Mouse (Mus musculus): ENCODE results near the gene Tcam1. TPM values are rescaled to one million over a fixed set of nuclear protein-coding genes. Genes with fewer than 3 reads are reported as not detected.

Gene Tcam1
- polyA plus RNA-seq, 1 experiment = not detected

DNA sequence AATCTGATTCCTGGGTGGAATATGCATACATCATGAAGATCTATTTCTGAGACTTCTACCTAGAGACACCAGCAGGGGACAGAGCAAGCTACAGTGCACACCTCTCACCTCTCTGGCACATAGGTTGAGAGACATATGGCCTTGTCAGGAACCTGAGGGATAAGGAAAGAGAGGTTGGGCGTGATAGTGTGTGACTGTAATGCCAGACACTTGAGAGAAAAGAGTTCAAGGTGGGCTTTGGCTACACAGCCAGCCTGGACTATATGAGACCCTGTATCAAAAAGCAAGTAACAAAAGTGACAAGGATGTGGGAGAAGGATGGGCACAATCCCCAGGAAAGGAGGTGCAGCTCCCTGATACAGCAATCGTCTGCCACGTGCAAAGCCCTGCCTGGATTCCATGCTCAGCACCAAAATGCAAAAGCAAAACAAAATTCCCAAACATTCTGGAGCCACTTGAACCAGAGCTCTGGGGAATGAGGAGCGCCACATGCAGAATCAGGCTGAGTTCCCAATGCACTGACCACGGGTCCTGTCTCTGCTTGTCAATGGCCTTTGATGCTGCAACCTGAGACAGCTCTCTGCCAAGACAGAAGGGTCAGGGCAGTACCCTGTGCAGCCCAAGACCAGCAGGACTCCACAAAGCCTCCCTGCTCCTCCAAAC is 5.2 kb upstream of the Tcam1 start:
- TF ChIP-seq GATA1 (IDR thresholded peaks at IDR 0.05; ENCODE audit: low read length) = no peak

GRCm38 (mm10) chr11:106271794-106272643 is 4.5 kb upstream of the Tcam1 start:
- TF ChIP-seq GATA1 (IDR thresholded peaks at IDR 0.05; ENCODE audit: low read length) = no peak

DNA sequence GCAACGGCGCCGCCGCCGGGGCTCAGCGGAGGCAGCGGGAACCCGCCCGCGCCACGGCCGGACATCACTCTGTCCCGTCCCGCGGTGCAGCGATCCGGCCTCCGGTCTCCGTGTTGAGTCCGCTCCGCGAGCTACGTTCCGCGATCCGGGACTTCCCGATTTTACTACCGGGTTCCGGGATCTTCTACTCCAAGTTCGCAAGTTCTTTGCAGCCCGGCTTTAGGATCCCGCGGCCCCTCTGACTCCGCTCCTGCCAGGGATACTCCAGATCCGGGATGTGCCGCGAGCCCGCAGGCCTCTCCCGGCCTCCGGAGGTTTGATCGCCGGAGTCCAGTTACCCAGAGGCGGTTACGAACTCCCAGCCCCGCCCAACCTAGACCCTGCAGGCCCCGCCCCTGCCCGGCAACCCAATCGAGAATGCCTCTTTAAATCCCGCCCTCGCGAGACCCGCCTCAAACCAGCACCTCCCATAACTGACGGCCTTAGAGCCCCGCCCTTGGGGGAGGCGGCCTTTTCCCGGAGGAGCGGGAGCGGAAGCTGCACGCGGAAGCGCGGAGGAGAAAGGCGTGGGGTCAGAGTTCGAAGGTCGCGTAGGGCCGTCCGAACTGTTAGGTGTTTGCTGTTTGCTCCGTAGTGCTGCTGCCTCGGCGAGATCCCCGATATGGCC is 3.7 kb upstream of the Tcam1 start, which contains the start of gene Smarcd2:
Gene Smarcd2 (minus strand): TSS at position 329 of the 667 bp plus-strand sequence.
- TF ChIP-seq GATA1 (IDR thresholded peaks at IDR 0.05; ENCODE audit: low read length) = no peak

GRCm38 (mm10) chr11:106273311-106273684 is 3.2 kb upstream of the Tcam1 start:
- no peak for TF ChIP-seq GATA1 (IDR thresholded peaks at IDR 0.05; ENCODE audit: low read length)

- no peak for TF ChIP-seq GATA1 (IDR thresholded peaks at IDR 0.05; ENCODE audit: low read length)
Observed at GRCm38 (mm10) chr11:106273811-106274210, 2.7 kb upstream of the Tcam1 start.

GRCm38 (mm10) chr11:106274374-106274773 is 2.1 kb upstream of the Tcam1 start:
- no peak for TF ChIP-seq GATA1 (IDR thresholded peaks at IDR 0.05; ENCODE audit: low read length)

DNA sequence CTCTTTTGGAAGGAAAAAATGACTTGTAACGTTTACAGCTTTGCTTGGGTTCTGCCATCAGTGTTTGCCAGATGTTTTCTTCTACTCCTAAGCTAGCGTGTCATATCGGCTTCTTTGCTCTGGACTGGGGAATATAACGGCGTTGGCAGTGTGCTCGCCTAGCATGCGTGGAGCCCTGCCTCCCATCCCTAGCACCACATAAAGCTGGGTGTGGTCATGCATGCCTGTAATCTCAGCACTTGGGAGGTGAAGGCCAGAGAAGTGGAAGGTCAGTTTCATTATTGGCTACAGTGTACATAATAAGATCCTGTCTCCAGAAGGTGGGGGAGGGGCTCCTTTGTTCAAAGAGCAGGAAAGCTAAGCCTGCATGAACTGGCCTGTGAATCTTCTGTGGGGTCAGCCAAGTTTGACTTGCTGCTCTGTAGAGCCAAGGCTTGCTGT is 1.5 kb upstream of the Tcam1 start:
- no peak for TF ChIP-seq GATA1 (IDR thresholded peaks at IDR 0.05; ENCODE audit: low read length)

- TF ChIP-seq GATA1 (IDR thresholded peaks at IDR 0.05; ENCODE audit: low read length) = no peak
Observed at GRCm38 (mm10) chr11:106282452-106282851, 6.0 kb downstream of the Tcam1 start.

DNA sequence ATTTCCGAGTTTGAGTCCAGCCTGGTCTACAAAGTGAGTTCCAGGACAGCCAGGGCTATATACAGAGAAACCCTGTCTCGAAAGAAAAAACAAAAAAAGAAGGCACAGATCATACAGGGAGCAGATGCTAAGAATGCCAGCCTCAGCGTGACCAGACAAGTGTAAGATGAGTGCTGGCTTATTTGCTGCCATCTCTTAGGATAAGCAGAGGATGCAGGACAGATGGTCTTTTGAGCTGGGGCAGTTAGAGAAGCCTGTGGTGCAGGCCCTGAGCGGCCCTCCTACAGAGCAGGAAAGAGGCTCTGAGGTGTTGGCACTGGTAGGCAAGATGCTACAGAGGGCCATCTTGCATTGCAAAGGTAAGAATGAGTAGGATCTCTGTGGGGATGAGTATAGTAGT is 6.9 kb downstream of the Tcam1 start:
- TF ChIP-seq GATA1 (IDR thresholded peaks at IDR 0.05; ENCODE audit: low read length) = no peak

GRCm38 (mm10) chr11:106284126-106284525 is 7.7 kb downstream of the Tcam1 start:
- TF ChIP-seq GATA1 (IDR thresholded peaks at IDR 0.05; ENCODE audit: low read length) = no peak

GRCm38 (mm10) chr11:106286206-106286605 is 9.7 kb downstream of the Tcam1 start:
- no peak for TF ChIP-seq GATA1 (IDR thresholded peaks at IDR 0.05; ENCODE audit: low read length)

- TF ChIP-seq GATA1 (IDR thresholded peaks at IDR 0.05; ENCODE audit: low read length) = no peak
Observed at GRCm38 (mm10) chr11:106286987-106287386, 10.5 kb downstream of the Tcam1 start.

DNA sequence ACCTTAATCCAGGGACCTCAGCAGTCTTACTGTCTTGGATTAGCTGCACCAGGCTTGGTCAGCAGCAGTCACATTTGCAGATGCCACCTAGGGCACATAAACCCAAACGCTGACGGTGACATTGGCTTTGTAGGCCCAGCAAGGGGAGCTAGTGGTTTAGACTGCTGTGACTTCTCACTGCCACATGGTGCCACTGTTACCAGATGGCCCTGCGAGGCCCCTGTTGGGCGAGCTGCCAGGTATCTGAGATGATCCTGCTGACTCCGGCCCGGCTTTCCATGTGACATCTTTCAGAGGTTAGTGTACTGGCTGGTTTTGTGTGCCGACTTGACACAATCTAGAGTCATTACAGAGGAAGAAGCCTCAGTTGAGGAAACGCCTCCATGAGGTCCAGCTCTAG is 12.9 kb downstream of the Tcam1 start:
- TF ChIP-seq GATA1 (IDR thresholded peaks at IDR 0.05; ENCODE audit: low read length) = no peak

DNA sequence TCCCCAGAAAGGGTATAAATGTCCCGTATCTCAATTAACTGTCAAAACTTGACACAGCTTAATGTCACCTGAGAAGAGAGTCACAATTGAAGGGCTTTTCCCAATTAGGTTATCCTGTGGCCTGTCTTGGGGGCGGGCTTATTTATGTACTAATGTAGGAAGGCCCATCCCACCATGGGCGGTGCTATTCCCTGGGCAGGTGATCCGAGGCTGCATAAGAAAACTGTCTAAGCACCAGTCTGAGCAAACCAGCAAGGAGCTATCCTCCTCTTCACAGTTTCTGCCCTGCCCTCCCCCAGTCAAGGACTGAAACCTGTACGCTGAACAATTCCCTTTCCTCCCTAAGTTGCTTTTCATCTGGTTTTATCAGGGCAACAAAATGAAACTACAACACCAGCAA is 13.9 kb downstream of the Tcam1 start:
- no peak for TF ChIP-seq GATA1 (IDR thresholded peaks at IDR 0.05; ENCODE audit: low read length)

- TF ChIP-seq GATA1 (IDR thresholded peaks at IDR 0.05; ENCODE audit: low read length) = no peak
Observed at GRCm38 (mm10) chr11:106291861-106292260, 15.4 kb downstream of the Tcam1 start.

- TF ChIP-seq GATA1 (IDR thresholded peaks at IDR 0.05; ENCODE audit: low read length) = no peak
Observed at GRCm38 (mm10) chr11:106301765-106302164, 25.3 kb downstream of the Tcam1 start, which contains the start of gene Gh. Gh (minus strand) TSS chr11:106301865.
